Mouse (Mus musculus) myocyte (in vitro differentiated cells): ENCODE results near the gene Src. TPM values are rescaled to one million over a fixed set of nuclear protein-coding genes. Genes with fewer than 3 reads are reported as not detected.

Experiments
- H3K27me3 ChIP-seq: one replicate; pipeline ENCODE4 v1.6.1; 2011; ENCODE audit not compliant: control insufficient read depth, insufficient read depth, insufficient read length
- H3K36me3 ChIP-seq: one replicate; pipeline ENCODE4 v1.6.1; 2011; ENCODE audit not compliant: control insufficient read depth, insufficient read depth
- H3K4me2 ChIP-seq: one replicate; pipeline ENCODE4 v1.6.1; 2011; ENCODE audit warnings: low read depth, control low read depth
- H3K4me3 ChIP-seq: one replicate; pipeline ENCODE4 v1.5.1; 2011; ENCODE audit warnings: mild to moderate bottlenecking, control low read depth, moderate library complexity
- H3K79me2 ChIP-seq: one replicate; pipeline ENCODE4 v1.6.1; 2011; ENCODE audit not compliant: control insufficient read depth, insufficient read depth
- H3ac ChIP-seq: one replicate; pipeline ENCODE4 v1.6.1; 2011; ENCODE audit not compliant: control insufficient read depth, insufficient read length
- CEBPB ChIP-seq: IDR thresholded peaks from 2 replicates; pipeline ENCODE4 v1.6.1; 2011; ENCODE audit warnings: mild to moderate bottlenecking, moderate library complexity; ENCODE audit not compliant: poor library complexity, insufficient read depth, severe bottlenecking
- E2F4 ChIP-seq: IDR thresholded peaks from one replicate; pipeline ENCODE4 v1.6.1; 2011; ENCODE audit warnings: mild to moderate bottlenecking, control low read depth, moderate library complexity; ENCODE audit not compliant: insufficient read depth
- MAX ChIP-seq: IDR thresholded peaks from one replicate; pipeline ENCODE4 v1.6.1; 2011; ENCODE audit warnings: low read depth, mild to moderate bottlenecking, control low read depth
- MYOD1 ChIP-seq, 3 experiments: IDR thresholded peaks; one replicate each; pipeline ENCODE4 v1.6.1; 2011; ENCODE audit warnings: control low read depth in 2 of 3, low read depth in 2 of 3, mild to moderate bottlenecking in 2 of 3, moderate library complexity in 1 of 3; ENCODE audit not compliant: insufficient read length in 2 of 3, control insufficient read depth in 1 of 3
- MYOG ChIP-seq, 3 experiments: IDR thresholded peaks; one replicate each; pipeline ENCODE4 v1.6.1; 2011; ENCODE audit warnings: control low read depth in 2 of 3, low read depth in 2 of 3, mild to moderate bottlenecking in 2 of 3; ENCODE audit not compliant: insufficient read length in 2 of 3, control insufficient read depth in 1 of 3, insufficient read depth in 1 of 3
- POLR2A ChIP-seq: IDR thresholded peaks from one replicate; pipeline ENCODE4 v1.6.1; 2011; ENCODE audit warnings: low read depth, mild to moderate bottlenecking, control low read depth, moderate library complexity; ENCODE audit not compliant: insufficient read length
- POLR2AphosphoS2 ChIP-seq: IDR thresholded peaks from one replicate; pipeline ENCODE4 v1.6.1; 2011; ENCODE audit warnings: low read depth, control low read depth; ENCODE audit not compliant: insufficient read length
- REST ChIP-seq: IDR thresholded peaks from one replicate; pipeline ENCODE4 v1.6.1; 2011; ENCODE audit warnings: mild to moderate bottlenecking, control low read depth, moderate library complexity; ENCODE audit not compliant: insufficient read depth, insufficient read length
- SRF ChIP-seq: IDR thresholded peaks from one replicate; pipeline ENCODE4 v1.6.1; 2011; ENCODE audit warnings: low read depth; ENCODE audit not compliant: control insufficient read depth, insufficient read length
- TCF12 ChIP-seq: IDR thresholded peaks from one replicate; pipeline ENCODE4 v1.6.1; 2011; ENCODE audit warnings: mild to moderate bottlenecking, control low read depth; ENCODE audit not compliant: poor library complexity, insufficient read depth, severe bottlenecking
- TCF3 ChIP-seq: IDR thresholded peaks from one replicate; pipeline ENCODE4 v1.6.1; 2011; ENCODE audit warnings: low read depth, control low read depth; ENCODE audit not compliant: insufficient read length
- USF1 ChIP-seq: IDR thresholded peaks from one replicate; pipeline ENCODE4 v1.6.1; 2011; ENCODE audit warnings: low read depth, mild to moderate bottlenecking, control low read depth, moderate library complexity
- polyA plus RNA-seq: library from polyadenylated mRNA; unstranded; fragments of >200 nt; fragmentation: generic; extraction: Trizol; gene quantifications from one replicate; pipeline ENCODE4 v1.2.1, GENCODE M21; 2012; ENCODE audit warnings: missing spikeins

Gene Src
- polyA plus RNA-seq, 1 experiment, result 20.3 TPM

GRCm38 (mm10) chr2:157428351-157429139 lies 10.3 kb downstream of the Src start:
- peaks cover 42% of the 10 kb centered on the region for H3K79me2 ChIP-seq
- TF ChIP-seq MYOG (IDR thresholded peaks at IDR 0.05; ENCODE audit: control insufficient read depth in 1 of 3, insufficient read depth in 1 of 3, insufficient read length in 2 of 3, low read depth in 2 of 3), result no peak
- no peak for TF ChIP-seq USF1
- no peak for TF ChIP-seq SRF
- TF ChIP-seq MAX, result no peak
- no peak for TF ChIP-seq TCF3
- no peak for TF ChIP-seq TCF12
- no peak for TF ChIP-seq CEBPB
- TF ChIP-seq MYOD1 (IDR thresholded peaks at IDR 0.05; ENCODE audit: control insufficient read depth in 1 of 3, insufficient read length in 2 of 3, low read depth in 2 of 3), result no peak
- TF ChIP-seq REST, result no peak
- no peak for TF ChIP-seq POLR2AphosphoS2
- H3ac ChIP-seq, result no peak overlapping the region
- no peaks in the 10 kb centered on the region for H3K27me3 ChIP-seq
- H3K4me3 ChIP-seq, result no peak overlapping the region
- H3K4me2 ChIP-seq, result no peak overlapping the region
- H3K36me3 ChIP-seq, result no peaks in the 10 kb centered on the region

GRCm38 (mm10) chr2:157429735-157430134 lies 11.5 kb downstream of the Src start:
- Histone ChIP-seq H3K4me3 (no peak overlapping the region), H3K79me2 (peaks cover 39% of the 10 kb centered on the region), H3K4me2 (no peak overlapping the region), H3K36me3 (no peaks in the 10 kb centered on the region), H3ac (no peak overlapping the region), H3K27me3 (no peaks in the 10 kb centered on the region)
- no peak for TF ChIP-seq POLR2A
- TF ChIP-seq TCF3, result no peak
- no peak for TF ChIP-seq CEBPB
- no peak for TF ChIP-seq SRF
- no peak for TF ChIP-seq MAX

DNA sequence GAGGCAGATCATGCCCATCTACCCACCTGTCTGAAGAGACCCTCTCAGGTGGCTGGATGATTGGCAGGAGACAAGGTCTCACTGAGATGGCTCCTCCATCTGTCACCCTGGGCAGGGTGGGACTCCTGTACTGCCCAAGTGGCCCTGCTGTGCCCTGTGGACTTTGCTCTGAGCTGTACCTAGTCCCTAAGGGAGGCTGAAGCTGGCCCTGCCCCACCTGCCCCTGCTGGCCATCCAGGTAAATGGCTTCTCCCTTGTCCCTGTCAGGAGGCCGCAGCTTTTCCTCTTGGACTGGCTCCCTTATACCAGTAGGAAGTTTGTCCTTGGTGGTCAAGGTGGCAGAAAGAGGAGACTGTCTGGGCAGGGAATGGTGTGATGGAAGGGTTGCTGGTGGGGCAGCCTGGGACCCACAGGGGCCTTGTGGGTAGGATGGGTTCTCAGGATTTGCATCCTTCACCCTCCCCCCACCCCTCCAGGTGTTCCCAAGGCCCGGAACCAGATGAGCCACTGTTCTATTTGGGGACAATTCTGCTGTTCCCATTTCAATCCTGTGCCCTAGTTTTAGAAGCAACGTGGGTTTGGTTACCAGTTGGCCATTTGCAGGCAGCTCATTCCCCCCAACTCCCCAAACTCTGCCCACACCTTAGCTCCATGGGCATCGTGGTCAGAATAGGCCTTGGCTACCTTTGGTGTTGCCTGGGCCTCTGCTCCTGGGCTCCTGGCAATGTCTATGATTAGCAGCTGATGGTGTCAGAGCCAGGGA lies 12.6 kb downstream of the Src start:
- TF ChIP-seq POLR2A, result no peak
- no peak for TF ChIP-seq SRF
- no peak for TF ChIP-seq TCF3
- TF ChIP-seq POLR2AphosphoS2, result no peak
- no peak for TF ChIP-seq TCF12
- TF ChIP-seq MYOG (IDR thresholded peaks at IDR 0.05; ENCODE audit: control insufficient read depth in 1 of 3, insufficient read depth in 1 of 3, insufficient read length in 2 of 3, low read depth in 2 of 3), result no peak
- TF ChIP-seq E2F4, result no peak
- no peak for TF ChIP-seq MYOD1 (IDR thresholded peaks at IDR 0.05; ENCODE audit: control insufficient read depth in 1 of 3, insufficient read length in 2 of 3, low read depth in 2 of 3)
- no peak for TF ChIP-seq MAX
- no peak for TF ChIP-seq CEBPB
- TF ChIP-seq REST, result no peak
- TF ChIP-seq USF1, result no peak
- no peak overlapping the region for H3ac ChIP-seq
- H3K27me3 ChIP-seq, result no peaks in the 10 kb centered on the region
- H3K36me3 ChIP-seq, result no peaks in the 10 kb centered on the region
- no peak overlapping the region for H3K4me3 ChIP-seq
- peaks cover 37% of the 10 kb centered on the region for H3K79me2 ChIP-seq
- no peak overlapping the region for H3K4me2 ChIP-seq

DNA sequence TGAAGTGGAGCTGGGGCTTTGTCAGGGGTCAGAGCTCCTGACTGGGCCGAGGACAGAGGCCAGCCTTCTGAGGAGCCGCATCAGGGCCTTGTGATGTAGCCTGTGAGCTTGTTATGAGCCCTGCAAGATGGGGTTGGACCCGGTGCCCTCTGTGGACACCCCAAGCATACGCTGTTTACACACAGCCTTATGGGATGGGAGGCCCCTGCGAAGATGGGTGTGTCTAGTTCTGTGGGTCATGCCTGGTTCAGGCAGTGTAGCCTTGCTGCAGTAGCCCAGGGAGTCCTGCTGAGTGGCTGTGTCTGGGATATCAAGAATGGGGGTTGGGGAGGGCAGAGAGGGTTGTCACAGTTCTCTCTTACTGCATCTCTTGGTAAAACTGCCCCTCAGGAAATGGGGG lies 13.7 kb downstream of the Src start:
- Histone ChIP-seq H3K36me3 (no peaks in the 10 kb centered on the region), H3K27me3 (no peaks in the 10 kb centered on the region)
- TF ChIP-seq POLR2AphosphoS2 (no peak), TCF3 (no peak), MYOD1 (IDR thresholded peaks at IDR 0.05; ENCODE audit: control insufficient read depth in 1 of 3, insufficient read length in 2 of 3, low read depth in 2 of 3) (no peak), POLR2A (no peak)

GRCm38 (mm10) chr2:157432476-157432875 lies 14.2 kb downstream of the Src start:
- H3ac ChIP-seq, result no peak overlapping the region
- H3K36me3 ChIP-seq, result no peaks in the 10 kb centered on the region
- H3K4me2 ChIP-seq, result no peak overlapping the region
- H3K27me3 ChIP-seq, result no peaks in the 10 kb centered on the region
- H3K79me2 ChIP-seq, result peaks cover 36% of the 10 kb centered on the region
- no peak overlapping the region for H3K4me3 ChIP-seq
- TF ChIP-seq REST (no peak), MYOD1 (IDR thresholded peaks at IDR 0.05; ENCODE audit: control insufficient read depth in 1 of 3, insufficient read length in 2 of 3, low read depth in 2 of 3) (no peak)

More for the DNA sequence above, 13.7 kb downstream of the Src start:
- Histone ChIP-seq H3K4me3 (no peak overlapping the region), H3K4me2 (no peak overlapping the region), H3ac (no peak overlapping the region), H3K79me2 (peaks cover 38% of the 10 kb centered on the region)
